Mouse (Mus musculus) frontal cortex, postnatal 25 days (tissue): ENCODE data around the gene Ube2q2.
"Not testable (repeated sequence)": the region's sequence is repeated elsewhere in the genome, so short reads cannot be mapped to it uniquely, and the experiment has no call there.

ENCODE experiments used
- DNase-seq, 2 experiments: peaks; one replicate each; pipeline ENCODE4 v3.0.0; 2022; ENCODE audit warnings: low spot score in 2 of 2

Ube2q2 gene

GRCm38 (mm10) chr9:55172195-55172685 is 23.6 kb downstream of the Ube2q2 start:
- DNase-seq, result no peak

GRCm38 (mm10) chr9:55174235-55174634 is 25.6 kb downstream of the Ube2q2 start:
- DNase-seq, result no peak

- no peak for DNase-seq
Measured at GRCm38 (mm10) chr9:55195876-55196275, 47.2 kb downstream of the Ube2q2 start.

- DNase-seq, result no peak
Measured at GRCm38 (mm10) chr9:55198260-55198659, 49.6 kb downstream of the Ube2q2 start.

- DNase-seq, result no peak
Measured at GRCm38 (mm10) chr9:55199348-55199747, 50.7 kb downstream of the Ube2q2 start.

- DNase-seq, result no peak
Measured at GRCm38 (mm10) chr9:55208458-55208789, 59.8 kb downstream of the Ube2q2 start.

- DNase-seq, result peak; percentile 63 to 72
Measured at GRCm38 (mm10) chr9:55208790-55209481, 60.3 kb downstream of the Ube2q2 start, which contains the start of gene Fbxo22. TSS of gene Fbxo22 (plus strand) at chr9:55208925.

- DNase-seq, result no peak
Measured at GRCm38 (mm10) chr9:55211611-55212010, 63.0 kb downstream of the Ube2q2 start.

GRCm38 (mm10) chr9:55213396-55213795 is 64.7 kb downstream of the Ube2q2 start:
- no peak for DNase-seq

- DNase-seq, result no peak
Measured at GRCm38 (mm10) chr9:55215056-55215455, 66.4 kb downstream of the Ube2q2 start.

- DNase-seq, result no peak
Measured at GRCm38 (mm10) chr9:55215648-55216047, 67.0 kb downstream of the Ube2q2 start.

- DNase-seq, result no peak
Measured at GRCm38 (mm10) chr9:55216078-55216477, 67.4 kb downstream of the Ube2q2 start.

GRCm38 (mm10) chr9:55217381-55217780 is 68.7 kb downstream of the Ube2q2 start:
- DNase-seq, result no peak

- no peak for DNase-seq
Measured at GRCm38 (mm10) chr9:55225165-55225737, 76.6 kb downstream of the Ube2q2 start.

GRCm38 (mm10) chr9:55226251-55226650 is 77.6 kb downstream of the Ube2q2 start:
- DNase-seq, result no peak

GRCm38 (mm10) chr9:55228149-55228548 is 79.5 kb downstream of the Ube2q2 start:
- DNase-seq, result no peak

GRCm38 (mm10) chr9:55229010-55229409 is 80.4 kb downstream of the Ube2q2 start:
- DNase-seq, result no peak

GRCm38 (mm10) chr9:55231544-55231943 is 82.9 kb downstream of the Ube2q2 start:
- DNase-seq, result no peak

GRCm38 (mm10) chr9:55232110-55232509 is 83.5 kb downstream of the Ube2q2 start:
- DNase-seq, result no peak

- DNase-seq, result no peak
Measured at GRCm38 (mm10) chr9:55232586-55232985, 83.9 kb downstream of the Ube2q2 start.

GRCm38 (mm10) chr9:55233076-55233475 is 84.4 kb downstream of the Ube2q2 start:
- not testable (repeated sequence) for DNase-seq

- DNase-seq, result no peak
Measured at GRCm38 (mm10) chr9:55236235-55237165, 87.8 kb downstream of the Ube2q2 start.
